Mouse (Mus musculus): Measurements from ENCODE around the gene Toporsl.

DNA sequence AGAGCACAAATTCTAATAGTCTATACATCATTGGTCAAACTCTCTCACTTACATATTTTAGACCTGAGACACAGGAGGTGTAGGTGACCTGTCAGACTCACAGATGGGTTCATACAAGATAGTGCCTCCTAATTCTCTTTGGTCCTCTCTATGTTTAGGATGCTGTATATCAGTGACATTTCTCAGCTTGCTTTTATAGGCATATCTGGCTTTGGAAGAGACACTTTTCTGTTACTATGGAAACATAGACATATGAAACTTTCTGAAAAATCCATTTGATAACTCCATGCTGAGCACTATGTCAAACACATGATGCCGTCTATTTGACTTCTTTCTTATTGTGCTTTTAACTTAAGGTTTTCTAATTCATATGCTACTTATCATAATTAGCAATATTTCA lies 32.2 kb upstream of the Toporsl start:
- TF ChIP-seq USF1 (IDR thresholded peaks at IDR 0.05; ENCODE audit: low read depth, low read length) (no peak), CTCF (IDR thresholded peaks at IDR 0.05 in 2 of 3, conservative IDR thresholded peaks at IDR 0.05 in 1 of 3; ENCODE audit: control insufficient read depth in 1 of 3, insufficient read depth in 1 of 3, low read depth in 2 of 3, low read length in 3 of 3, poor library complexity in 1 of 3, severe bottlenecking in 1 of 3) (no peak), TAL1 (IDR thresholded peaks at IDR 0.05; ENCODE audit: low read length) (no peak), HCFC1 (IDR thresholded peaks at IDR 0.05; ENCODE audit: low read depth, low read length) (no peak), POLR2A (IDR thresholded peaks at IDR 0.05; ENCODE audit: control insufficient read depth in 1 of 2, insufficient read depth in 1 of 2, low read depth in 1 of 2, low read length in 2 of 2, poor library complexity in 1 of 2) (no peak), TCF12 (IDR thresholded peaks at IDR 0.05; ENCODE audit: low read depth, low read length) (no peak), BHLHE40 (IDR thresholded peaks at IDR 0.05; ENCODE audit: borderline replicate concordance, low read depth, low read length) (no peak), EP300 (IDR thresholded peaks at IDR 0.05; ENCODE audit: low read depth in 1 of 2, low read length in 2 of 2) (no peak), KAT2A (conservative IDR thresholded peaks at IDR 0.05; ENCODE audit: low read depth, low read length) (no peak), NRF1 (IDR thresholded peaks at IDR 0.05; ENCODE audit: insufficient read depth, low read depth, low read length, poor library complexity, severe bottlenecking) (no peak), GABPA (IDR thresholded peaks at IDR 0.05; ENCODE audit: low read depth, low read length) (no peak)

Data from MEL (cell line).